Mouse (Mus musculus): ENCODE data around the gene Slc25a43.

DNA sequence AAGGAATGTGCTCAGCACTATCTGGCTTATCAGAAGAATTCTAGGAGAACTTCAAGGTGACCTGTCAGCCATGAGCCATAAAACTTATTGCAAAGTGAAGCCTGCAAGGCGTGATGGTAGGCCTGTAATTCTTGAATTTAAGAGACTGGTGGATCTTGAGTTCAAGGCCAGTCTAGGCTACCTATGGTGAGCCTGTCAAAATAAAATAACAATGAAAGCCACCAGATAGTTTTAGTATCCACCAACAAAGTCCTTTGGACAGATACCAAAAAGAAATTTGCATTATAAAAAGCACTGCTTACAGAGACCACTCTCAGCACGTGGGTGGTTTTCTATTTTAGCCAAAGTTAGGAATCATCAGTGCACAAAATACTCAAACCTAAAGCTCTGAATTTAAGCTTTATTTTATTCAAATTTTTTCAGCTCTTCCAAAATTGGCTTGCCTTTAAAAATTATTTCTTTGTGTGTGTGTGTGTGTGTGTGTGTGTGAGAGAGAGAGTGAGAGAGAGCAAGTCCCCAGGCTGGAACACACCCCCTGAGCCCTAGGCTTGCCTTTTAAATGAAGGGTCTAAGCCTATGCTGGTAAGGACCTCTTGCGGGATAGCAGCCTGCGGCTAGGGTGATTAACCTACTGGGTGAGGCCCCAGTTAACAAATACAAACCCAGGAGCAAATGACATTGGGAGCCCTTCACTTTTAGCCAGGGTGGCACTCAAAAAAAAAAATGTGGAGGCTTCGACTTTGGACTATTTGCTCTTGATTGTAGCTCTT, 62.2 kb downstream of the Slc25a43 start:
- TF ChIP-seq TAL1 (IDR thresholded peaks at IDR 0.05; ENCODE audit: low read length) (no peak), GATA1 (IDR thresholded peaks at IDR 0.05; ENCODE audit: low read length) (no peak)

Measured in erythroblast, embryonic 14.5 days (primary cell).